Mouse (Mus musculus): ENCODE measurements around the gene Prss27.

DNA sequence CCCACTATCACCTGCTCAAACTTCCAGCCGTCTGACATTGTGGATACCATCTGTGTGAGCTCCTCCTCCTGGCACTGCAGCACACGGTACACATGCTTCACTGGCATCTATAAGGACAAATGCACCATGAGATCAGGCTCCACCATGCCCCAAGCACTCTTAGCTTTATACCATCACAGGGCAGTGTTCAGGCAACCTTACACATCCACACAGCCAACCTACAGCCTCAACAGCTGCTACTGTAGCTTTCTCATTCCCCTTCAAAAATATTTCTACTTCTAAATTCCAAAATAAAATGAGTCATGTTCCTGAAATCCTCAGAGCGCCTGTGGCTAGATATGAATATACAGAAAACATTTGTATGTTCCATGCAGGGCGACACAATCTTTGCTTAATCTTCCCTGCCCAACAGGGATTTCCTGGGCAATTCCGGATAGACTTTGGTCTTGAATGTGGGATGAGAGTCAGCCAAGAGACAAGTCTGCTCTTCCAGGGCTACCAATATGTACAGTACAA, 19.8 kb downstream of the Prss27 start:
- no peak for TF ChIP-seq POLR2A (IDR thresholded peaks at IDR 0.05; ENCODE audit: insufficient read depth, low read depth, low read length)
- TF ChIP-seq CTCF (IDR thresholded peaks at IDR 0.05), result no peak

All from heart, adult 2 months (tissue).